Mouse (Mus musculus) testis, adult 2 months (tissue): ENCODE results near the gene Cttnbp2nl.

Experiments
- CTCF ChIP-seq: fragments of 200-500 bp; IDR thresholded peaks from 2 replicates; pipeline ENCODE4 v1.5.1; 2012; ENCODE audit warnings: low read depth, mild to moderate bottlenecking, inconsistent platforms, low read length, moderate library complexity; ENCODE audit not compliant: control insufficient read depth, insufficient read depth, insufficient replicate concordance
- POLR2A ChIP-seq: fragments of 200-500 bp; IDR thresholded peaks from 2 replicates; pipeline ENCODE4 v1.6.1; 2012; ENCODE audit warnings: low read depth, mild to moderate bottlenecking, inconsistent platforms, low read length, moderate library complexity; ENCODE audit not compliant: control insufficient read depth

GRCm38 (mm10) chr3:105023371-105024005, 29.5 kb downstream of the Cttnbp2nl start:
- TF ChIP-seq CTCF: no peak
- no peak for TF ChIP-seq POLR2A
